Mouse (Mus musculus) embryonic fibroblast, embryonic 13.5 days (primary cell): ENCODE results near the gene Hamp. TPM values are rescaled to one million over a fixed set of nuclear protein-coding genes. Genes with fewer than 3 reads are reported as not detected.
A peak's percentile ranks its signal among the peaks of the same experiment; 100 is the strongest.
"Not testable (repeated sequence)": the region's sequence is repeated elsewhere in the genome, so short reads cannot be mapped to it uniquely, and the experiment has no call there.

ENCODE experiments used
- H3K27ac ChIP-seq: 2 replicates; pipeline ENCODE4 v1.5.1; 2012; ENCODE audit warnings: low read length, control low read depth, inconsistent platforms; ENCODE audit not compliant: insufficient read depth
- H3K4me1 ChIP-seq: 2 replicates; pipeline ENCODE4 v1.6.1; 2011; ENCODE audit warnings: low read length; ENCODE audit not compliant: control insufficient read depth, insufficient read depth
- H3K4me3 ChIP-seq: 2 replicates; pipeline ENCODE4 v1.5.1; 2011; ENCODE audit warnings: mild to moderate bottlenecking, control low read depth, low read length; ENCODE audit not compliant: insufficient read depth
- CTCF ChIP-seq: IDR thresholded peaks from 2 replicates; pipeline ENCODE4 v1.5.1; 2011; ENCODE audit warnings: mild to moderate bottlenecking, control low read depth, low read length, moderate library complexity, borderline replicate concordance; ENCODE audit not compliant: insufficient read depth
- POLR2A ChIP-seq: IDR thresholded peaks from 2 replicates; pipeline ENCODE4 v1.6.1; 2011; ENCODE audit warnings: low read depth, mild to moderate bottlenecking, control low read depth, low read length, moderate library complexity
- polyA plus RNA-seq: library from polyadenylated mRNA; stranded (reverse); fragments of >200 nt; gene quantifications from 2 replicates; pipeline ENCODE4 v1.2.4, GENCODE M21; 2011; ENCODE audit warnings: low read depth; ENCODE audit not compliant: missing spikeins, insufficient read length

Hamp gene
- polyA plus RNA-seq, 1 experiment, result not detected

DNA sequence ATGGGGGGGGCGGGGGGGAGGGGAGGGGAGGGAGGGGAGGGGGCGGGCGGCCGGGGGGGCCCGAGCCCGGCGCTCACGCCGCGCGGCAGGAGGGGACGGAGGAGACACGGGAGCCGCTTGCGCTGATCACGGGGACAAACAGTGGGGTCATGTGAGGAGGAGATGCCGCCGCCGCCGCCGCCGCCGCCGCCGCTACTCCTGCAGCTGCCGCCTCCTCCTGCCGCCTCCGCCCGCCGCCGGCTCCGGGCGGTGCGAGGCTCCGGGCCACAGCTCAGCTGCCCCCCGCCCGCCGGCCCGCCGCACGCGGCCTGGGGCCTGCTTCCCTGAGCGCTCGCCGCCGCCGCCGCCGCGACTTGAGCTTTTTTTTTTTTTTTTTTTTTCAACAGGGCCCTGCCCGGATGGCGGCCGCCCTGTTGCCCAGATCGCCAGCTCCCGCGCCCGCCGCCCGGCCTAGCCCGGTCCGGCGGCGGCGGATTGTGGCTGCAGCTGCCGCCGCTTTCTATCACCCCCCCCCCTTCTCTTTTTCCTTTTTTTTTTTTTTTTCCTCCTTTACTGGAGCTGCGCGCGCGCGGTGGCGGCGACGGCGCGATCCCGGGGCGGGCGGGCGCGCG lies 13.0 kb upstream of the Hamp start, which contains the start of gene Usf2:
Gene Usf2, minus strand, starts transcription at position 48 of the 611 bp plus-strand sequence.
- Histone ChIP-seq H3K27ac (peak within 1 kb of the TSS; percentile 94), H3K4me1 (peaks cover 4% of the 10 kb centered on the region), H3K4me3 (peak within 1 kb of the TSS; percentile 91)
- TF ChIP-seq CTCF (no peak), POLR2A (0 out of 2 replicates have a peak, but pooled peaks have one; percentile 35)

DNA sequence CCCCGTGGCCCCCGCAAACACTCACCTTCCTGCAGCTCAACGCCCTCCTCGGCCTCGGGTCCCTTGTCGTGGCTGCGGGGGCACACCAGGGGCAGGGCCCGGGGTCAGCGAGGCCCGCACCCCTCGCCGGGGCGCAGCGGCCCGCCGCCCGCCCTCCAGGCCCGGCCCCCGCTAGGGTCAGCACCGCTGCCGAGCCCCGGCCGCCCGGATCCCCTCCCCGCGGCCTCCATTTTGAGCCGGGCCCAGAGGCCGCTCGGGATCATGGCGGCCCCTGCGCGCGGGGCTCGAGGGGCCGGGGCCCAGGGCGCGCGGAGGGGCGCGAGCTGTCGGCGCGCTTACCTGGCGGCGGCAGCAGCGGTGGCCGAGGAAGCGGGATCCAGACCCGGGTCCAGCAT lies 12.5 kb upstream of the Hamp start:
- H3K4me1 ChIP-seq, result peaks cover 4% of the 10 kb centered on the region
- TF ChIP-seq POLR2A, result no peak
- no peak for TF ChIP-seq CTCF

DNA sequence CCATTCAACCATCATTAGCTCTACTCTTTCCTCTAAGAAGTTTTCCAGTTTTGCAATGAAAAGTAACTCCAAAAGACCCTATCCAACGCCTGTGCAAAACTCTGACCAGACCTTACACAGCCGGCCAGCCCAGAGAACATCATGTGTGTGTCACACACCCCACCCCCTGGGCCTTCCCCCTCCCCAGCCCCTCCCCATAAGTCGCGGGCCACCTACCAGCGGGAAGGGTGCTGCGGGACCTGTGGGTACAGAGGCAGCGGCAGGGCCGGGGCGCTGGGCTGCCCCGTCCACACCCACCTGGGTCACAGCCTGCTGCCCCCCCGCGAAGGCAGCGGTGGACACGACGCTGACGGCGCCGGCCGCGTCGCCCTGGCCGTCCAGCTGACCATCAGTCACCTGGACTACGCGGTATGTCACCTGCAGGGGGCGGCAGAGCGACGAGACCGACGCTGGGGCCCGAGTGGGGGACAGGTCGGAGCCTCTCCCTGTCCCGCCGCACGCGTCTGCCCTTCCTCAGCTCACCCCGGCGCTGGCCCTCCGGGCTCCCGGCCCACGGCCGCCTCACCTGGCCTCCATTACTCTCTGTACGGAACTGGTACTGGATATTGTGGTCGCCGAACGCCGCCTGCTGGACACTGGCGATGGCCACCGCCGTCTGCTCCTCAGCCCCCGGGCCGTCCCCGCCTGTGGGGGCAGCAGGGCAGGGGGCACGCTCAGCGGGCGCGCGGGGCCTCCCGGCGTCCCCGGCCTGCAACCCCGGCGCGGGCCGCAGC lies 11.9 kb upstream of the Hamp start:
- Histone ChIP-seq H3K4me3 (peak overlapping the region; percentile 91), H3K4me1 (peaks cover 4% of the 10 kb centered on the region), H3K27ac (peak overlapping the region; percentile 54)
- TF ChIP-seq POLR2A (peak; percentile 48), CTCF (peak; percentile 70; the same call in 1 of the 2 replicates)

More for the DNA sequence above, 12.5 kb upstream of the Hamp start:
- peak overlapping the region; percentile 54 for H3K27ac ChIP-seq
- peak overlapping the region; percentile 91 for H3K4me3 ChIP-seq

DNA sequence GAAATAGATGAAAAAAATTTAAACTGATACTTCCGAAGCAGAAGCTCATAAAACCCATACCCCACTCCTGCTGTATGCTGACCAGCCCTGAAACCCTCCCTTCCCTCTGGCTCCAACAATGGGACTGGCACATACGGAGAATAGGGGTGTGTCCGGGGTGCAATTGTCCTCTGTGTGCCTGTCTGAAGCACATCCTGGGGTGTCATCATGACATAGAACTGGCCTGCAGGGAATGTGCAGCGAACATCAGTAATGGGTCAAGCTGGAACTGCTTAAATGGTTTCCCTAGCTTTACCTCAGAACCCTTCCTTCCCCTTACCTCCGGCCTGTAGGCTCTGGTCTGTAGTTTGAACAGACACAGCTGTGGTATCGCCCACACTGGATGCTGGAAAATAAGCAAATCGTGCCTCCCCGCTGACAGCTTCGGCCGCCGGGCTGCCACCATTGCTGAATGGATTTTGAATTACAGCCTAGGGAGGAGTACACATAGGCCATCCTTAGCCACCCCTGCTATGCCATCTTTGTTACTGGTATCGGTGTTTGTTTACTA lies 11.2 kb upstream of the Hamp start:
- H3K4me1 ChIP-seq, result peaks cover 4% of the 10 kb centered on the region
- TF ChIP-seq CTCF (no peak), POLR2A (no peak)
- H3K4me3 ChIP-seq, result peak overlapping the region; percentile 91; the same call in 1 of the 2 replicates
- H3K27ac ChIP-seq, result no peak overlapping the region

DNA sequence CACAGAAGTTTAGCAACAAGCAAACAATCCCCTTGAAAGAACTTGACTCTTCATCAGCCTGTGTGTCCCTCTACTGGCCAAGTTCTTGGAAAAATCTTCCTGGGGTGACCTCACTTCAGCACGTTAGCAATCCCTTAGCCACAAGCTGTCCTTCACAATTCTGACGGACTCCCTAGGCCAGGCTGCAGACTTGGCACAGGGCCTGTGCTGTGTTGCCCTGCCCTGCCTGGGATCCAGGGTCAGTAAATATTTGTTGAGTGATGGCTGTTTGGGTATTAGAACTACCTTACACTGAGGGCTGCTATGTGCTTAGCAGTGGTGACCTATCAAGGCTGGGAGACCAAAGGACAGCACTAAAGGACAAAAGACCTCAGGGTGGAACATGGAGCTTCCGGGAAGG lies 10.2 kb upstream of the Hamp start:
- Histone ChIP-seq H3K27ac (no peak overlapping the region), H3K4me3 (no peak overlapping the region), H3K4me1 (peaks cover 4% of the 10 kb centered on the region)
- TF ChIP-seq POLR2A (no peak), CTCF (no peak)

DNA sequence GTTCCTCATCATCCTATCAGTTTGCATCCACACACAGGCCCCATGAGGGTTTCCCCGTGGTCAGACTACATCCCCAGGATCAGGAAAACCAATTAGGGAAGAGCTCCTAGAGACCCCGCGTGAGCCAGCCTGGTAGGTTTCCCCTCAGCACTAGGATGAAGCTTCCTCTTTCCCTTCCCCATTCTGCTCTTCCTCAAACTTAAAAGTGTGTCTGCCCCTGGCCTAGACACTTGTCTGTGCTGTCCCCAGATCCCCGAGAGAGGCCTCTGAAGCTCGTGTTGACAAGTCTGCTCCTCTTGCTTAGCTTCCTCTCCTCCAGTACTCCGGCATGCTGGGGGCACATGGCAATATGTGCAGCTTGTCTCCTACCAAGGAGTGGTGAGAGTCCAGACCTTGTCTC lies 9.6 kb upstream of the Hamp start:
- TF ChIP-seq POLR2A (no peak), CTCF (no peak)
- peaks cover 4% of the 10 kb centered on the region for H3K4me1 ChIP-seq

DNA sequence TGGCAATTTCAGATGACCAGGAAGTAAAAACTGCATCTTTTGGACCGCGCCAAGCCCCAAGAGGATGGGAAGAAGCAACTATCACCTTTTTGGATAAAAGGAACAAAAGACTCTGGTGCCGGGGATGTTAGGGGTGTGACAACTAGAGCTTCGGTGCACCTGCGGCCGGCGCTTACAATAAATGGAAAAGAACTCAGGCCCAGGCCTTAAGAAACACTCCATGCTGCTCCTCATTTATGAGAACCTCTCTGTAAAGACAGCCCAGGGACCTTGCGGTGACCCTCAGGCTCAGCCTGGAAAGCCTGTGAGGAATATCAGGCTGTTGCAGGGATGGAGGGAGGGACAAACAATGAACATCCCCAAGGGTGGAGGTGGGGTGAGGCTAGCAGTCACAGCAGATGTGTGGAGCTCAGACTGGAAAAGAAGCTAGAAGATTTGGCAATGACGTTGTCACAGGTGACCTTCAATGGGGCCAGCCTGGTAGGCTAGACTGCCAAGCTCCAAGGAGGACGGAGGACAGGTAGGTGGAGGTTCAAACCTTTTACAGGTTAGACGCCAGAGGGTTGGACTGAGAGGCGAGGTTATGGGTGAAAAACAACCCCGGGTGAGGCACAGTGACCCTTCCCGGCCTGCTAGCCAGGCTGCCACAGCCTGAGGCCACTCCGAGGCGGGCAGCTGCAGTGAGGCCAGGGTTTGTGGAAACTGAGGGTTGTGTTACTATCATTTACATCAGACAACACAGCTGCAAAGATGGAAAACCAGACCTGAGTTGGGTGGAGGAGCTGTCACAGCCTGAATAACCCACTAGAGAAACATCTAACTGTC lies 8.8 kb upstream of the Hamp start:
- TF ChIP-seq CTCF (no peak), POLR2A (no peak)
- H3K27ac ChIP-seq, result no peak overlapping the region
- H3K4me1 ChIP-seq, result peaks cover 4% of the 10 kb centered on the region; the same call in 1 of the 2 replicates
- H3K4me3 ChIP-seq, result no peak overlapping the region

More for the DNA sequence above, 9.6 kb upstream of the Hamp start:
- Histone ChIP-seq H3K4me3 (no peak overlapping the region), H3K27ac (no peak overlapping the region)

DNA sequence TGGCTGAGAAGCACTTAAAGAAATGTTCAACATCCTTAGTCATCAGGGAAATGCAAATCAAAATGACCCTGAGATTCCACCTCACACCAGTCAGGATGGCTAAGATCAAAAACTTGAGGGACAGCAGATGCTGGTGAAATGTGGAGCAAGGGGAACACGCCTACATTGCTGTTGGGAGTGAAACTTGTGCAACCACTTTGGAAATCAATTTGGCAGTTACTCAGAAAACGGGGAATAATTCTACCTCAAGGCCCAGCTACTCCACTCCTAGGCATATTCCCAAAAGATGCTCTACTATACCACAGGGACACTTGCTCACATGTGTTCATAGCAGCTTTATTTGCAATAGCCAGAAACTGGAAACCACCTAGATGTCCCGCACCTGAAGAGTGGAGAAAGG lies 6.1 kb upstream of the Hamp start:
- H3K4me1 ChIP-seq, H3K27ac ChIP-seq: not testable (repeated sequence)

DNA sequence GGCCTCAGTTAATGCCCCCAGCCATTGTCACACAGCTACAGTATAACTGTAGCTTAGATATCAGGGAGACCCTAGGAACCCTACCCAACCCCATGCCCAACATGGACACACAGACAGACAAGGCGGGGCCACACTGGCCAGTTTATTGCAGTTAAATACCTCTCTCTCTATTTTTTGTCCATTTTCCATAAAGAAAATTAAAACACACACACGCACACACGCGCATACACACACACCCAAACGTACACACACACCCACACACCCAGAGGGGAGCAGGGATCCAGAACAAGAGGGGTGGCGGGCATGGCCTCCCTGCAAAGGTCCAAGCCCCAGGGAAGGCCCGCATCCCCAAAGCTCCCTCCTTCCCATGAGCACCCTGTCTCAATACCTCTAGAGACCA lies 2.0 kb upstream of the Hamp start:
- H3K4me3 ChIP-seq, result no peak overlapping the region
- TF ChIP-seq CTCF, result no peak
- TF ChIP-seq POLR2A, result no peak
- no peaks in the 10 kb centered on the region for H3K4me1 ChIP-seq
- no peak overlapping the region for H3K27ac ChIP-seq

More for the DNA sequence above, 6.1 kb upstream of the Hamp start:
- H3K4me3 ChIP-seq, result not testable (repeated sequence)

DNA sequence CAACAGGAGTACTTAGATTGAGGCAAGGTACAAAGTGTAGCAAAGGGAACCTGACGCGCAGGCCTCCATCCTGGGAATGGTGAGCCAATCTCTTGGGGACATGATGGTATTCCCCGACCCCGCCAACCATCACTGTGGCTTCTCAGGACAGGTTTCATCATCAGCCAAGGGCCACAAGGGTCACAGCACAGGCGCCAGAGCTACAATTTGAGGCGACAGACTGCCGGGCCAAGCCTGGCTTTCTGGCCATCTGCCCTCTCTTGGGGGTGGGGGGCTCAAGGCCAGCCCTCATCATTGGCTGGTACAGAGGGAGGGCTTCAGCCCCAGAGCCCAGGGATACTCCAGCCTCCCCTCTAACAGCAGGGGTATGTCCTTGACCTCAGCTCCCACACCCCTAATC lies 1.6 kb upstream of the Hamp start:
- not testable (repeated sequence) for H3K27ac ChIP-seq, H3K4me1 ChIP-seq, H3K4me3 ChIP-seq

DNA sequence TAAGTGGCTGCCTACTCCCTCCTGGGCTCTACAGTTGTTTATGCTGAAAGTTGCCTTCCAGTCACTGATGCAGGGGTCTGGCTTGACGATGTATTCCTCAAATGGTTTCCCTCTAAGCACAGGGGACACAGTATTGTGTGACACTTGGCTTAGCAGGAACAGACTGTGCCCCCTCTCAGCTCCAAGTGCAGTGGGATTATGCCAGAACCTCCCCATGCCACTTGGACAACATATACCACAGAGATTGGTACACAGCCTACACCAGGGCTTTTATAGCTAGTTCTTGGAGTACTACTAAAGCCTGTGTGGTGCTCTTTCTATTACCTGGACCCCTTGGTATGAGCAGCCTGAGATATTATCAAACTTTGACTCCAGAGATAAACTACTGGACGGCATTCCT lies 874 bp upstream of the Hamp start:
- not testable (repeated sequence) for H3K27ac ChIP-seq, H3K4me1 ChIP-seq, H3K4me3 ChIP-seq

DNA sequence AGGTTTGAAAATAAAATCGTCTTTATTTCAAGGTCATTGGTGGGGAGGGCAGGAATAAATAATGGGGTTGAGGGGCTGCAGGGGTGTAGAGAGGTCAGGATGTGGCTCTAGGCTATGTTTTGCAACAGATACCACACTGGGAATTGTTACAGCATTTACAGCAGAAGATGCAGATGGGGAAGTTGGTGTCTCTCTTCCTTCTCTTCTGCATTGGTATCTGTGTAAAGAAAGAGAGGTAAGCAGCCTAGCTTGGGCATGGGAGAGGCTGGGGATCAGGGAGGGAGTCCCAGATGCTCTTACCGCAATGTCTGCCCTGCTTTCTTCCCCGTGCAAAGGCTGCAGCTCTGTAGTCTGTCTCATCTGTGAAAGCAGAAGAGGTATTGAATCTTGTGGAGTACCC lies 1.5 kb downstream of the Hamp start:
- not testable (repeated sequence) for H3K27ac ChIP-seq, H3K4me1 ChIP-seq, H3K4me3 ChIP-seq

DNA sequence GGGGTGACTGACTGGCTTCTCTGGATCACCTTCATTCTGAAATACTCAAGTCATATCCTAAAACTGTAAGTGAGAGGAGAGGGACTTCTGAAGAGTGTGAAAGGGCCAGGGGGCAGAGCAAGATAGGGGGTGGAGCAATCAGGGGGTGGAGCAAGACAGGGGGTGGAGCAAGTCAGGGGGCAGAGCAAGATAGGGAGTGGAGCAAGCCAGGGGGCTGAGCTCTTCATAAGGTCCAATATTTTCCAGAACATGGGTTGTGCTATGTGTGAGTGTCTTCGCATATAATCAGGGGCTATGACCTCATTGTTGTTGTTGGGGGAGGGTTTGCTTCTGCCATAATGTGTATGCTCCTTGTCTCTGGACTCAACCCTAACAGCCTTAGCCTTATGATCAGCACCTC lies 3.8 kb downstream of the Hamp start:
- not testable (repeated sequence) for H3K4me3 ChIP-seq, H3K4me1 ChIP-seq, H3K27ac ChIP-seq

DNA sequence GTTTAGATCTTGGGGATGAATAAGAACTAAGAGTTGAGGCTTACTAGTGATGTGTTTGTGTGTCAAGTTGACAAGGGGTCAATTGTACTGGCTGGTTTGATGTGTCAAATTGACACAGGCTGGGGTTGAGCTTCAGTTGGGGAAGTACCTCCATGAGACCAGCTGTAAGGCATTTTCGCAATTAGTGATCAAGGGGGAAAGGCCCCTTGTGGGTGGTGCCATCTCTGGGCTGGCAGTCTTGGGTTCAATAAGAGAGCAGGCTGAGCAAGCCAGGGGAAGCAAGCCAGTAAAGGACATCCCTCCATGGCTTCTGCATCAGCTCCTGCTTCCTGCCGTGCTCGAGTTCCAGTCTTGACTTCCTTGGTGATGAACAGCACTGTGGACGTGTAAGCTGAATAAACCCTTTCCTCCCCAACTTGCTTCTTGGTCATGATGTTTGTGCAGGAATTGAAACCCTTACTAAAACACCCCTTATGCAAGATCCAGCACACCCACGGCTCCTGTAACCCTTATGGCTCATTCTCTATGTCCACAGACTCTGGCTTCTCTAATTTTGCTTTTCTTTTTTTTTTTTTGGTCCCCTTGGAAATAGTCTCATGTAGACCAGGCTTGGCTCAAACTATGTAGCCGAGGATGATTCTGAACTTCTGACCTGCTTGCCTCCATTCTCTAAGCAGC lies 8.3 kb downstream of the Hamp start:
- H3K27ac ChIP-seq, H3K4me1 ChIP-seq, H3K4me3 ChIP-seq: not testable (repeated sequence)
